Mouse (Mus musculus) ES-Bruce4 (cell line): Measurements from ENCODE around the gene Frmd5.

Experiments
- CTCF ChIP-seq: IDR thresholded peaks from one replicate; pipeline ENCODE4 v1.8.1; 2011; ENCODE audit warnings: low read depth, low read length
- POLR2A ChIP-seq: IDR thresholded peaks from one replicate; pipeline ENCODE4 v1.8.1; 2011; ENCODE audit warnings: low read length; ENCODE audit not compliant: insufficient read depth

- TF ChIP-seq CTCF: no peak
- TF ChIP-seq POLR2A: no peak
These were observed 174.8 kb downstream of the Frmd5 start for GRCm38 (mm10) chr2:121632091-121632490.
